Mouse (Mus musculus) heart, adult 18-20 months (tissue): ENCODE results near the gene Insrr. TPM values are rescaled to one million over a fixed set of nuclear protein-coding genes. Genes with fewer than 3 reads are reported as not detected.

Experiments used
- DNase-seq, 2 experiments: peaks; one replicate each; pipeline ENCODE4 v3.0.0; 2021 to 2022; ENCODE audit warnings: mixed read lengths in 1 of 2
- long read RNA-seq, 2 experiments: library from polyadenylated mRNA; stranded (forward); transcript quantifications; one replicate each; pipeline ENCODE4 v2.0.0; 2021
- total RNA-seq, 2 experiments: library from RNA; stranded (reverse); gene quantifications; 2 replicates each; pipeline ENCODE4 v1.2.3; 2021

Gene Insrr
- under 1 TPM in 1 of 2 experiments, not detected in 1; 0.10 TPM for total RNA-seq
- long read RNA-seq, experiment 1: 0 reads
- long read RNA-seq, experiment 2: 0 reads

GRCm38 (mm10) chr3:87796736-87797334 is at the start of gene Insrr:
Gene Insrr (plus strand): TSS chr3:87796951.
- DNase-seq: peak; percentile 51 to 55

GRCm38 (mm10) chr3:87748431-87748830 is 48.3 kb upstream of the Insrr start, which contains the start of gene Lrrc71:
Gene Lrrc71 (minus strand): TSS chr3:87748625.
- no peak for DNase-seq

GRCm38 (mm10) chr3:87749036-87749435 is 47.7 kb upstream of the Insrr start:
- peak; percentile 71 to 79 for DNase-seq

- no peak for DNase-seq
These were observed 46.8 kb upstream of the Insrr start for GRCm38 (mm10) chr3:87749977-87750376.

- DNase-seq: no peak
These were observed 44.2 kb upstream of the Insrr start for GRCm38 (mm10) chr3:87752567-87752966.

- DNase-seq: no peak
These were observed 42.9 kb upstream of the Insrr start for GRCm38 (mm10) chr3:87753829-87754228.

GRCm38 (mm10) chr3:87755964-87756363 is 40.8 kb upstream of the Insrr start:
- peak; percentile 83 to 91 for DNase-seq

- DNase-seq: no peak
These were observed 40.3 kb upstream of the Insrr start for GRCm38 (mm10) chr3:87756488-87756887.

- DNase-seq: no peak
These were observed 38.1 kb upstream of the Insrr start for GRCm38 (mm10) chr3:87758641-87759040.

GRCm38 (mm10) chr3:87761408-87762375 is 35.1 kb upstream of the Insrr start:
- DNase-seq: no peak

- DNase-seq: no peak
These were observed 33.5 kb upstream of the Insrr start for GRCm38 (mm10) chr3:87763202-87763601.

- peak; percentile 87 to 91 for DNase-seq
These were observed 33.0 kb upstream of the Insrr start for GRCm38 (mm10) chr3:87763683-87764289.

GRCm38 (mm10) chr3:87764506-87764905 is 32.2 kb upstream of the Insrr start:
- DNase-seq: peak; percentile 41 to 56

GRCm38 (mm10) chr3:87765091-87765490 is 31.7 kb upstream of the Insrr start:
- peak; percentile 56 to 79 for DNase-seq

- DNase-seq: peak; percentile 42 to 60
These were observed 31.0 kb upstream of the Insrr start for GRCm38 (mm10) chr3:87765631-87766283.

- DNase-seq: no peak
These were observed 30.5 kb upstream of the Insrr start for GRCm38 (mm10) chr3:87766284-87766667.

GRCm38 (mm10) chr3:87767764-87768163 is 29.0 kb upstream of the Insrr start:
- DNase-seq: peak; percentile 65 to 79

GRCm38 (mm10) chr3:87768431-87768830 is 28.3 kb upstream of the Insrr start:
- peak in 1 of 2 experiments; percentile 42 for DNase-seq

- peak; percentile 92 to 95 for DNase-seq
These were observed 27.9 kb upstream of the Insrr start for GRCm38 (mm10) chr3:87768844-87769243.

- no peak for DNase-seq
These were observed 27.2 kb upstream of the Insrr start for GRCm38 (mm10) chr3:87769506-87769905.

GRCm38 (mm10) chr3:87770280-87770679 is 26.5 kb upstream of the Insrr start:
- DNase-seq: peak; percentile 38 to 74

GRCm38 (mm10) chr3:87771088-87771487 is 25.7 kb upstream of the Insrr start:
- no peak for DNase-seq
